Mouse (Mus musculus): Measurements from ENCODE around the gene Gm42742.

Gene Gm42742

DNA sequence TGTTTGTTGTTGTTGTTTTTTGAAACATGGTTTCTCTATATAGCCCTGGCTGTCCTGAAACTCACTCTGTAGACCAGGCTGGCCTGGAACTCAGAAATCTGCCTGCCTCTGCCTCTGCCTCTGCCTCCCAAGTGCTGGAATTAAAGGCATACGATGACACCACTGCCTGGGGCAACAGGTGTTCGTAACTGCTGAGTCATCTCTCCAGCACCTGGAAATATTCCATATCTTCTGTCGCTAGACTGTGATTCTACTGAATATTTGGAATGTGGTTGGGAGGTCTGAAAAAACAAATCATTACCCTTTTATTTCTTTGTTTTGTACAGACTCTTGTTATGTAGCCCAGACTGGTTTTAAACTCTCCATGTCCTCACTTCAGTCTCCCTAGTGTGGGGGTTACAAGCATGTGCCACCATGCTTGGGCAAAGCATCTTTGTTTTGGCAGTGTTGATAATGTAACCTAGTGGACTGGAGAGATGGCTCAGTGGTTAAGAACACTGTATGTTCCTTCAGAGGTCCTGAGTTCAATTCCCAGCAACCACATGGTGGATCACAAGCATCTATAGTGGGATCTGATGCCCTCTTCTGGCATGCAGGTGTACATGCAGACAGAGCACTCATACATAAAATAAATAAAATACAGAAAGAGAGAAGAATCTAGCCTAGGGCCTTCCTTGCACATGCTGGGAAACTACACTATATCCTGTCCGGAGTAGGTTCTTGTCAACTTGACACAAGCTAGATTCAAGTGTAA, 16.6 kb downstream of the Gm42742 start:
- no peak for DNase-seq (ENCODE audit: extremely low spot score, low read depth, low spot score)

DNA sequence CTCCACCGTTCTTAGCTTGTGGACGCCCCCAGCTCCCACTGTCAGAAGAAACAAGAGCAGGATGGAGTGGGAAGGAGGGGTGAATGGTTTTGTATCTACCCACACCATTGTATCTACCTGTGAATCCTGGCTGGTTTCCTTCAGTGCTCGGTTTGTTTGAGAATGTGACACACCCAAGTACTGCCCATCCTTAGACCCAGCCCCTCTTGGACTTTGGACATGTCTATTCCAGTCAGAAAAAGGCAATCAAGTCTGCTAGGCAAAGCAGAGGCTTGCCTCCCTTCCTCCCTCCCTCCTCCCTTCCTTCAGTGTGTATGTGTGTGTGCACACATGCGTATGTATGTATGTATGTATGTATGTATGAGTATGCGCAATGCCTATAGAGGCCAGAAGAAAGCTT, 17.3 kb downstream of the Gm42742 start:
- DNase-seq (ENCODE audit: extremely low spot score, low read depth, low spot score) = no peak

DNA sequence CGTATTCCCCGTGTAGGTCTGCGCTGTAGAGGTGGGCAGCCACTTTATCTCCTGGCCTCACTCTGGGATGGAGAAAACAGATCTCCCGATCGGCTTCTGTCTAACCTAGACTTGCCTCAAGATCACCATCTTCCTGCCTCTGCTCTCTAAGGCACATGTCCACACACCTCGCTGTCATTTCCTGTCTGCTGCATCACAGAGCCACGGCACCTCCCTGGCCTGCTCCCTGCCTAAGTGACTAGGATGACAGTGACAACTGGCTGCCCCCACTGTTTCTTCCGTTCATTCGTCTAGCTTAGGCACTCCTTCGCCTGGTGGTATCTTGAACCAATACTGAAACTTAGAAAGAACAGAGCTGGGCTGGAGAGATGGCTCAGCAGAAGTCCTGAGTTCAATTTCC, 21.3 kb downstream of the Gm42742 start:
- no peak for DNase-seq (ENCODE audit: extremely low spot score, low read depth, low spot score)

GRCm38 (mm10) chr7:126996449-126996848, 24.4 kb downstream of the Gm42742 start:
- DNase-seq (ENCODE audit: extremely low spot score, low read depth, low spot score) = no peak

GRCm38 (mm10) chr7:126988816-126989215, 32.1 kb downstream of the Gm42742 start:
- no peak for DNase-seq (ENCODE audit: extremely low spot score, low read depth, low spot score)

GRCm38 (mm10) chr7:126986319-126986718, 34.6 kb downstream of the Gm42742 start:
- no peak for DNase-seq (ENCODE audit: extremely low spot score, low read depth, low spot score)

DNA sequence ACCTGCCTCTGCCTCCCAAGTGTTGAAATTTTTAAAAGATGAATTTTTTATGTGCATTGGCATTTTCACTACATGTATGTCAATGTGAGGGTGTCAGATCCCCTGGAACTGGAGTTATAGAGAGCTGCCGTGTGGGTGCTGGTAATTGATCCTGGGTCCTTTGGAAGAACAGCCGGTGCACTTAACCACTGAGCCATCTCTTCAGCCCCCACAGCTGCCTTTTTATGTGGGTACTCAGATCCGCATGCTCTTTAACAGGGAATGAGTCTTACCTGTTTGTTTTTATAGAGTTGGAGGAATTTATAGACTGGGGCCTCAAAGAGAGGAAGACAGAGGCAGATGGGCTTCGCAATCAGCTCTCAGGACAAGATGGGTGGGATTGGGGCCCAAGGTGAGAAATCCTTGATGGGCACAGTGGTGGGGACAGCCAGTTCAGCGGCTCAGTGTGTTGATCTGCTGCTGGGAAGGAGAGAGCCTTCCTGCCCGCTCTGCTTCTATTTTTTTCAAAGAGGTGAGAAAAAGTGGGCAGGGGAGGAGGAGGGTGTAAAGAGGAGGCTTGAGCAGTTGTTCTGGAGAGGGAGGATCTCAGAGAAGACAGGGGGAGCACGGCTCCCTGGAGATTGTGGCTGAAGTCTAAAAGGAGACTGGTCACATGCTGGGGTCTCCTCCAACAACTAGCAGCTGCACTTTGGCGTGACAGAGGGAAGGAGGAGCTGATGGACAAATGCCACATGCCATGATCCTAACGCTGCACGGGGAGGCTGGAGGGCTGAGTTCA, 36.0 kb downstream of the Gm42742 start:
- DNase-seq (ENCODE audit: extremely low spot score, low read depth, low spot score) = no peak

DNA sequence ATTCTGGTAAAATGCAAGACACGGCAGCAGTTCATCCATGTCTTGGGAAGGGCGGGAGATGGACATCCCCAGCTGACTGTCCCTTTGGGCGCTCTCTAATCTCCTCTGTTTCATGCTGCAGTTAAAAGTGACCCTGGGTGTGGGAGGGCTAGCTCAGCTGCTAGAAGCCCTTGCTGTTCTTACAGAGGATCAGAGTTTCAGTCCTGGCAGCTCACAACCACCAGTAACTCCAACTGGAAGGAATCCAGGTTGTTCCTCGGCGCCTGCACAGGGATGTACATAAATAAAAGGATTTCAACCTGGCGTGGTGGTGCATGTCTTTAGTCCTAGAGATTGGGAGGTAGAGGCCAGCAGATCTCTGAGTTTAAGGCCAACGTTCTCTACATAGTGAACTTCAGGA, 37.8 kb downstream of the Gm42742 start:
- DNase-seq (ENCODE audit: extremely low spot score, low read depth, low spot score) = no peak

DNA sequence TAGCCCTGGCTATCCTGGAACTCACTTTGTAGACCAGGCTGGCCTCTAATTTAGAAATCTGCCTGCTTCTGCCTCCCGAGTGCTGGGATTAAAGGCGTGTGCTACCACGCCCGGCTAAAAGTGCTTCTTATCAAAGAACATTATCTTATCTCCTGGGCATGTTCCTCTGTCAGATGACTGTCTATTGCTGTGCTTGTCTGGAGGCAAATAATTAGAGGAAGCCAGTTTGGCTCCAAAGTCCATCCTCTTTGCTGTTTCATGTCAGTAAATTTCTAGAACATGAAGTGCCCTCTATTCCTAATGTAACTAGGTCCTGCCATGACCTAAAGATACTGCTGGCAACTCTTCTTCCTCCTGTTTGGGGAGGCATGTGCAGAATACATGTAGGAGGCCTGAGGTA, 38.8 kb downstream of the Gm42742 start:
- no peak for DNase-seq (ENCODE audit: extremely low spot score, low read depth, low spot score)

- DNase-seq (ENCODE audit: extremely low spot score, low read depth, low spot score) = no peak
These were observed 39.3 kb downstream of the Gm42742 start for GRCm38 (mm10) chr7:126981601-126982000.

DNA sequence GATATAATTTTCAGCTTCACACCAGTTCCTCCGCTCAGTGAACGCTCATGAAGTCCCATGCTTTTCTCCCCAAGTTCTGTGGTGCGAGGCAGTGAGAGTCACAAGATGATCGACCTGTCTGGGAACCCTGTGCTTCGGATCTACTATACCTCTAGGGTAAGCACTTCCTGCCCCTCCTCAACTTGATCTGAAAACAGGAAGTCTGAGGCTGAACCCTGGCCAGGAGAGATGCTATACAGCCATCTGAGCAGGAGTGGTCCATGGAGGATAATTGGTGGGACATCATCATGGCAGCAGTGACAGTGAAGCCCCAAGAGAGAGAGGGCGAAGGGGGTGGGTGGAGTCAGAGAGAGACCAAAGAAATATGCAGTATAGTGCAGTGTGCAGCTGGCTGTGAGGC, 42.1 kb downstream of the Gm42742 start:
- DNase-seq (ENCODE audit: extremely low spot score, low read depth, low spot score) = no peak

DNA sequence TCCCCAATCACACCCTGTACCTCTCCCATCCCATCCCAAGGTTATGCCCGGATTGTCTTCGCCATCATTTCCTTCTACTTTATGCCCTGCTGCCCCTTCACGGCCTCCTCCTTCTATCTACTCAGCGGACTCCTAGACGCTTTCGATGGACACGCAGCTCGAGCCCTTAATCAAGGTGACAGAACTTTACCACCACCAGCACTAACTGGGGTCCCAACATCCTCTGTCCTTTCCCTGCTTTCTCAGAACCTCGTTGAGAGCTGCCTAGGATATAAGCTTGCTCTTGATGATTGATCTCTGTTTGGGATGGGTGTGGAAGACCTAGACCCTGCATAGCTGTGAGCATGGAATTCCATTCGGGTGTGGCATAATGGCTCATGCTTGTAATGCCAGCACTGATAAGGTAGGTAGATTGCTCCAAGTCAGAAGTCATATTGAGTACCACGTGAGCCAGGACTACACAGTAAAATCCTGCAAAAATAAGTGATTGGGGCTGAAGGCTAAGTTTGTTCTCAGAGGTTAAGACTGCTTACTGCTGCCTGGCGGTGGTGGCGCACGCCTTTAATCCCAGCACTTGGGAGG, 43.9 kb downstream of the Gm42742 start:
- no peak for DNase-seq (ENCODE audit: extremely low spot score, low read depth, low spot score)

- peak; percentile 92 for DNase-seq (ENCODE audit: extremely low spot score, low read depth, low spot score)
These were observed 44.7 kb downstream of the Gm42742 start, which contains the start of gene Cdiptos for GRCm38 (mm10) chr7:126975950-126976866. Cdiptos (minus strand) TSS chr7:126976098.

DNA sequence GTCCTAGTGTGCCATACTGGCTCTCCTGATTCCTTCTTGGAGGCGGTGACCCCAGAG, 45.2 kb downstream of the Gm42742 start, which contains the start of gene Cdipt:
Gene Cdipt (plus strand): TSS at position 22 of the 57 bp plus-strand sequence.
- DNase-seq (ENCODE audit: extremely low spot score, low read depth, low spot score) = no peak

DNA sequence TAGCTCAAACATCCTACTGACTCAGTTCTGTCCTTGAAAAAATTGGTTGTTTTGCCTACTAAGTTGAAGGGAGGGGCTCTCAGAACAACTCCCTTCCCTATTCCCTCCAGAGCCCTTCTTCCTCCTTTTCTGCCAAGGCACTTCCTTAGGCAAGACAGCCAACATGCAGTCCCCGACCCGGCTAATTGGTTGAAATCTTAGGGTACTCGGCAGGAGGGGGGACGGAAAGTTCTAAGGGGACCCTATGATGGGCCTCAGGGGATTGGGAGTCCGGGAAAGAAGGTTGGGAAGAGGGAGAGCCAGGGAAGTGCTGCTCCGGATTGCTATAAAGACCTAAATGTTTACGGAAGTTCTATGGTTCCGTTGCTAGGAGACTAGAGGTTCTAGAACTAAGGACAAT, 45.4 kb downstream of the Gm42742 start:
- no peak for DNase-seq (ENCODE audit: extremely low spot score, low read depth, low spot score)

- no peak for DNase-seq (ENCODE audit: extremely low spot score, low read depth, low spot score)
These were observed 53.5 kb downstream of the Gm42742 start for GRCm38 (mm10) chr7:126967361-126967760.

- DNase-seq (ENCODE audit: extremely low spot score, low read depth, low spot score) = no peak
These were observed 55.3 kb downstream of the Gm42742 start for GRCm38 (mm10) chr7:126965568-126965967.

All from hindlimb bud, embryonic 11.5 days (tissue).